Mouse (Mus musculus) neural tube, embryonic 11.5 days (tissue): ENCODE data around the gene Polh. TPM values are rescaled to one million over a fixed set of nuclear protein-coding genes. Genes with fewer than 3 reads are reported as not detected.

Source experiments
- ATAC-seq: fragments of 200-750 bp; cut with Nextera tagmentation; 2 replicates; pipeline ENCODE4 v1.8.0; 2017; ENCODE audit warnings: moderate number of reproducible peaks, mild to moderate bottlenecking, moderate TSS enrichment, moderate library complexity; ENCODE audit not compliant: insufficient read depth, low FRiP score, low TSS enrichment
- DNase-seq: peaks from one replicate; pipeline ENCODE4 v3.0.0-alpha.2; 2015; ENCODE audit warnings: low spot score
- H3K27ac ChIP-seq: fragments of 300-500 bp; sonication (generic); 2 replicates; pipeline ENCODE4 v1.5.1; 2014; ENCODE audit warnings: low read depth, mild to moderate bottlenecking, low read length
- H3K27me3 ChIP-seq: fragments of 300-500 bp; sonication (generic); 2 replicates; pipeline ENCODE4 v1.6.1; 2014; ENCODE audit warnings: mild to moderate bottlenecking, low read length, mixed read lengths; ENCODE audit not compliant: control insufficient read depth, insufficient read depth
- H3K36me3 ChIP-seq: fragments of 300-500 bp; sonication (generic); 2 replicates; pipeline ENCODE4 v1.6.1; 2014; ENCODE audit warnings: mild to moderate bottlenecking, low read length, moderate library complexity, mixed read lengths; ENCODE audit not compliant: control insufficient read depth, insufficient read depth
- H3K4me1 ChIP-seq: fragments of 300-500 bp; sonication (generic); 2 replicates; pipeline ENCODE4 v1.6.1; 2014; ENCODE audit warnings: low read length, mixed read lengths; ENCODE audit not compliant: control insufficient read depth, insufficient read depth
- H3K4me2 ChIP-seq: fragments of 300-500 bp; sonication (generic); 2 replicates; pipeline ENCODE4 v1.6.1; 2014; ENCODE audit warnings: low read depth, mild to moderate bottlenecking, moderate library complexity
- H3K4me3 ChIP-seq: fragments of 300-500 bp; sonication (generic); 2 replicates; pipeline ENCODE4 v1.5.1; 2014; ENCODE audit warnings: low read depth, low read length
- H3K9ac ChIP-seq: fragments of 300-500 bp; sonication (generic); 2 replicates; pipeline ENCODE4 v1.6.1; 2014; ENCODE audit warnings: mild to moderate bottlenecking, low read length
- H3K9me3 ChIP-seq: fragments of 300-500 bp; sonication (generic); 2 replicates; pipeline ENCODE4 v1.6.1; 2016; ENCODE audit warnings: low read length; ENCODE audit not compliant: control insufficient read depth
- WGBS: fragments of 180-500 bp; shearing (Covaris S2); extraction: QIAGEN DNeasy Blood & Tissue Kit; methylation state at CpG from one replicate; pipeline ENCODE4 v1.1.7; 2014; 5-methylcytosine and 5-hydroxymethylcytosine counted together
- polyA plus RNA-seq: library from polyadenylated mRNA; unstranded; fragments of >200 nt; fragmentation: Nextera tagmentation; extraction: Ambion mirVana; gene quantifications from 2 replicates; pipeline ENCODE4 v1.2.1, GENCODE M21; 2014

Gene Polh
- polyA plus RNA-seq, 1 experiment from 2014 or later = 8.9 TPM

- no peak for ATAC-seq
- Histone ChIP-seq H3K36me3 (peaks cover 4% of the 10 kb centered on the region; the same call in 1 of the 2 replicates), H3K27ac (no peak overlapping the region), H3K9ac (peak overlapping the region; percentile 58), H3K4me2 (peak overlapping the region; percentile 69), H3K4me1 (peaks cover 16% of the 10 kb centered on the region), H3K9me3 (no peaks in the 10 kb centered on the region), H3K4me3 (peak overlapping the region; percentile 79), H3K27me3 (no peaks in the 10 kb centered on the region)
- DNase-seq = no peak
- WGBS = under 1% methylated on average over 20 of the region's 20 CpGs
These were observed 633 bp upstream of the Polh start for GRCm38 (mm10) chr17:46203078-46203477.

DNA sequence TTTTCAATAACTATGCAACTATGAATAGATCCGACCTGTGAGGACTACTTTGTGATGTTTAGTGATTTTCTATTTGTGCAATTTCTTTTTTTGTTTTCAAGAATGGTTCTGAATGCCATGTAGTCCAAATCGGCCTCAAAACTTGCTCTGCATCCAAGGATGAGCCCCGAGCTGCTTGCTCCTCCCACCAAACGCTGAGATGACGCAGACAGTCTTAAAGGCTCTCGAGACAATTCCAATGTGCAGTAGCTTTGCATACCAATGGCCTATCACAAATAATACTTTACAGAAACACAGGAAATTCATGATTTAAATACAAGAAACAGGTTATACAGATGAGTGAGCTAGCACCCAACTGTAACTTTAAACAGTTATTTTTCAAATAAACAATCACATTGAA is 1.3 kb downstream of the Polh start:
- no peak overlapping the region for H3K9ac ChIP-seq
- peaks cover 16% of the 10 kb centered on the region for H3K4me1 ChIP-seq
- H3K27ac ChIP-seq = no peak overlapping the region
- ATAC-seq (no peak), DNase-seq (no peak)
- peaks cover 6% of the 10 kb centered on the region for H3K36me3 ChIP-seq
- H3K4me3 ChIP-seq = peak overlapping the region; percentile 79
- no peaks in the 10 kb centered on the region for H3K27me3 ChIP-seq
- H3K9me3 ChIP-seq = no peaks in the 10 kb centered on the region
- 80% methylated on average over 6 of the region's 6 CpGs for WGBS
- peak overlapping the region; percentile 81 for H3K4me2 ChIP-seq

DNA sequence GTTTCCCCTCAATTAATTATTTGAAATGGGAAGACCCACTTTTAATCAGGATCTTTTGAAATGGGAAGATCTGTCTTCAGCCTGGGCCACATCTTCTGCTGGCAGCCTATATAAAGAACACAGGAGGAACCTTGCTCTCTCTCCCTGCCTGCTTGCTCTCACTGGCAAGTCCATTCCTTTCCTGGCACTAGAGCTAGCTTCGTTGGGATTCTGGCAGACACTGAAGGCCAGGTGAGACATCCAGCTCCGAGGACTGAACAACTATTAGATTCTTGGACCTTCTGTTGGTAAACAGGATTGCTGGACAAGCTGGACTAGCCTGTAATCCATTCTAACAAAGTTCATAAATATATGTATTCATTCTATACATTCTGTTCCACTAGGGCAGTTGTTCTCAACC is 13.6 kb downstream of the Polh start:
- no peak overlapping the region for H3K9ac ChIP-seq
- ATAC-seq = no peak
- H3K4me2 ChIP-seq = no peak overlapping the region
- no peak overlapping the region for H3K4me3 ChIP-seq
- 85% methylated on average over 2 of the region's 2 CpGs for WGBS
- no peak for DNase-seq
- H3K4me1 ChIP-seq = no peaks in the 10 kb centered on the region
- peaks cover 11% of the 10 kb centered on the region for H3K36me3 ChIP-seq
- no peak overlapping the region for H3K27ac ChIP-seq
- H3K9me3 ChIP-seq = no peaks in the 10 kb centered on the region
- no peaks in the 10 kb centered on the region for H3K27me3 ChIP-seq

DNA sequence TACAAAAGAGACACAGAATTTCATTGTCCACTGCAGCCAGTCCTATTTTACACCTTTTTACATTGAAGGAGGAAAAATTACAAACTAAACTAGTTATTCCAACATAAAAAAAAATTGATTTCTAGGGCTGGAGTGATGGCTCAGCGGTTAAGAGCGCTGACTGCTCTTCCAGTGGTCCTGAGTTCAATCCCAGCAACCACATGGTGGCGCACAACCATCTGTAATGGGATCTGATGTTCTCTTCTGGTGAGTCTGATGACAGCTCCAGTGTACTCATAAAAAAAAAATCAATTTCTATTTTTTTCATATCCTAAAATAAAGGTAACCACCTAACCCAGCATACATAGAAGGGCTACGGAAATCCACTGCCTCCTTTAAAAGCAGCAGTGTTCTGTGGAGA is 20.2 kb downstream of the Polh start:
- H3K4me1 ChIP-seq = no peaks in the 10 kb centered on the region
- H3K27me3 ChIP-seq = no peaks in the 10 kb centered on the region
- no peak overlapping the region for H3K4me3 ChIP-seq
- H3K4me2 ChIP-seq = no peak overlapping the region
- H3K9me3 ChIP-seq = no peaks in the 10 kb centered on the region
- H3K36me3 ChIP-seq = peaks cover 10% of the 10 kb centered on the region
- no peak overlapping the region for H3K27ac ChIP-seq
- H3K9ac ChIP-seq = no peak overlapping the region
- WGBS = 89% methylated on average over 4 of the region's 4 CpGs
- ATAC-seq = no peak
- DNase-seq = no peak

GRCm38 (mm10) chr17:46170538-46170937 is 31.9 kb downstream of the Polh start:
- H3K27me3 ChIP-seq = no peaks in the 10 kb centered on the region
- no peak overlapping the region for H3K4me2 ChIP-seq
- no peaks in the 10 kb centered on the region for H3K4me1 ChIP-seq
- H3K9me3 ChIP-seq = no peaks in the 10 kb centered on the region
- no peak overlapping the region for H3K9ac ChIP-seq
- H3K4me3 ChIP-seq = no peak overlapping the region
- 78% methylated on average over 3 of the region's 3 CpGs for WGBS
- DNase-seq (no peak), ATAC-seq (no peak)
- peaks cover 24% of the 10 kb centered on the region for H3K36me3 ChIP-seq
- no peak overlapping the region for H3K27ac ChIP-seq

DNA sequence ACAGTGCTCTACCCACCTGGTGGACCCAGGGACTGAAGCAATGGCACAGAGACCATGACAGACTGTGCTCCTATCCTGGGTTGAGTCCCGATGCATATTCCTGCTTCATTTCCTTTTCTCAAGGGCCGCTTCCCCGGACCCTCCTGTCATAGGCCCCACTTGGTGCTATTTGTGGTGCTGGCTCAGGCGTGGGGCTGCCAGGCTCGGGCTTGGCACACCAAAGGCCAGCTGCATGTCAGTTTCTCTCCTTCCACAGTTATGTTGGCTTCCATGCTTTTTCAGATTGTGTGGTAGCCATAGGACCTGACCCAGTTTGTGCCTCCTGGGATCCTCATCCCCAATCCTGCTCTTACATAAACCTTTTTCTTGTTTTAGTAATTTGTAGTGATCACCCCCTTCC is 33.7 kb downstream of the Polh start:
- DNase-seq (peak; percentile 4), ATAC-seq (no peak)
- Histone ChIP-seq H3K4me3 (no peak overlapping the region), H3K9ac (no peak overlapping the region), H3K4me1 (no peaks in the 10 kb centered on the region), H3K27me3 (no peaks in the 10 kb centered on the region), H3K36me3 (peaks cover 25% of the 10 kb centered on the region), H3K9me3 (no peaks in the 10 kb centered on the region), H3K4me2 (no peak overlapping the region), H3K27ac (no peak overlapping the region)
- WGBS = 93% methylated on average over 5 of the region's 5 CpGs

GRCm38 (mm10) chr17:46168318-46168717 is 34.1 kb downstream of the Polh start:
- ATAC-seq (no peak), DNase-seq (peak; percentile 9)
- H3K4me1 ChIP-seq = no peaks in the 10 kb centered on the region
- no peak overlapping the region for H3K4me3 ChIP-seq
- H3K9ac ChIP-seq = no peak overlapping the region
- H3K27me3 ChIP-seq = no peaks in the 10 kb centered on the region
- no peak overlapping the region for H3K27ac ChIP-seq
- H3K36me3 ChIP-seq = peaks cover 25% of the 10 kb centered on the region
- 62% methylated on average over 5 of the region's 5 CpGs for WGBS
- no peaks in the 10 kb centered on the region for H3K9me3 ChIP-seq
- H3K4me2 ChIP-seq = no peak overlapping the region

DNA sequence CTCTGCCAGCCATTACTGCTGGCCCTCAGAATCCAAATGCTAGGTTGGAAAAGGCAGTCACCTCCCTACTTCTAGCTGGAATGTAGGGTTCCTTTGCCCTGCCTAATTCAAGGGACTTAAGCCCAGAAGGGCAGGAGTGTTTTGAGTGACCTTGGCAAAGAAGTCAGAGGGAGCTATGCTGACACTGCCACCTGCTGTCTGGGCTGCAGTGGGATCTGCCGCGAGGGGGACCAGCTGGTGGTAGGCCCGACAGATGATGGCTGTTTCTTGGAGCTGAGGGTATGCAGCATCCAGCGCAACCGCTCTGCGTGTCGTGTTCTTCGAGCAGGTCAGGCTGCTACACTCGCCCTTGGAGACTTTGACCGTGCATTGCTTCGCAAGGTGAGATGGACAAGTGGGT is 35.4 kb downstream of the Polh start:
- ATAC-seq = no peak
- peaks cover 15% of the 10 kb centered on the region for H3K36me3 ChIP-seq

GRCm38 (mm10) chr17:46166270-46166669 is 36.2 kb downstream of the Polh start:
- H3K9ac ChIP-seq = no peak overlapping the region
- 94% methylated on average over 5 of the region's 5 CpGs for WGBS
- ATAC-seq (no peak), DNase-seq (no peak)
- no peak overlapping the region for H3K4me2 ChIP-seq
- peaks cover 15% of the 10 kb centered on the region for H3K36me3 ChIP-seq
- H3K27me3 ChIP-seq = no peaks in the 10 kb centered on the region
- no peak overlapping the region for H3K4me3 ChIP-seq
- H3K9me3 ChIP-seq = no peaks in the 10 kb centered on the region
- H3K27ac ChIP-seq = no peak overlapping the region
- peaks cover 6% of the 10 kb centered on the region for H3K4me1 ChIP-seq

More for the DNA sequence above, 35.4 kb downstream of the Polh start:
- WGBS = 85% methylated on average over 11 of the region's 11 CpGs
- H3K27ac ChIP-seq = no peak overlapping the region
- DNase-seq = peak; percentile 10
- no peak overlapping the region for H3K4me2 ChIP-seq
- no peaks in the 10 kb centered on the region for H3K27me3 ChIP-seq
- H3K4me3 ChIP-seq = no peak overlapping the region
- peaks cover 2% of the 10 kb centered on the region; the same call in 1 of the 2 replicates for H3K4me1 ChIP-seq
- no peaks in the 10 kb centered on the region for H3K9me3 ChIP-seq
- no peak overlapping the region for H3K9ac ChIP-seq
